Mouse (Mus musculus): ENCODE measurements at regions not wholly inside any gene's neighbourhood (a gene's known extent, or its start where the extent isn't known, plus 50 kb on each side); places are given as distances from the start of the nearest gene placed in this dataset.
"Not testable (repeated sequence)": the region's sequence is repeated elsewhere in the genome, so short reads cannot be mapped to it uniquely, and the experiment has no call there.

DNA sequence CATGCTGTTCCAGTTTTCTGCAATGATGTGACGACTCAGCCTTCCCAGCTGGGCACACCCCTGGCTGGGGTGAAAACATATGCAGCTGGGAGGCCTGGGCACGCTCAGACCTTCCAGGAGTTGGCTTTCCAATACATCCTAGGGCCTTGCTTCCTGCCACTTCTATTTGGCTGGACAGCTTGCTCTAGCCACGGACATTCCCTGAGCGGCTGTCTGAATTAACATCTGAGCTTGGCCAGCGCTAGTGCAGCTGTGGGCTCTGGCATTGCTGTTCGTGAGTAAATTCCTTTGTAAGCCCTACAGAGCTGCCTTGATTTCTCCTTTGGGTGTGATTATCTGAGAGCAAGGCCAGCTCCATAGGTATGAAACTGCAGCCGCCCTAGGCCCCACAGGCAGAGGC lies 78.2 kb upstream of the Tcf12 start:
- Histone ChIP-seq H3K27ac (ENCODE audit: low read depth, low read length) (no peak overlapping the region), H3K4me2 (replicated peaks; ENCODE audit: low read depth, low read length) (no peak overlapping the region), H3K9me3 (ENCODE audit: control insufficient read depth, low read length) (no peaks in the 10 kb centered on the region), H3K27me3 (ENCODE audit: control insufficient read depth, insufficient read depth, low read length) (no peaks in the 10 kb centered on the region), H3K4me1 (ENCODE audit: control insufficient read depth, insufficient read depth, low read length) (no peaks in the 10 kb centered on the region), H3K9ac (ENCODE audit: low read depth, low read length) (no peak overlapping the region), H3K36me3 (ENCODE audit: control insufficient read depth, insufficient read depth, low read length) (no peaks in the 10 kb centered on the region), H3K4me3 (ENCODE audit: low read length) (no peak overlapping the region)
- ATAC-seq (ENCODE audit: low FRiP score, low TSS enrichment) = no peak
- WGBS = 92% methylated on average over 7 of the region's 7 CpGs

GRCm38 (mm10) chr9:72190631-72191030 lies 79.0 kb upstream of the Tcf12 start:
- WGBS = 82% methylated on average over 4 of the region's 4 CpGs
- H3K27ac ChIP-seq (ENCODE audit: low read depth, low read length) = no peak overlapping the region
- H3K36me3 ChIP-seq (ENCODE audit: control insufficient read depth, insufficient read depth, low read length) = no peaks in the 10 kb centered on the region
- H3K4me1 ChIP-seq (ENCODE audit: control insufficient read depth, insufficient read depth, low read length) = no peaks in the 10 kb centered on the region
- ATAC-seq (ENCODE audit: low FRiP score, low TSS enrichment) = no peak
- no peak overlapping the region for H3K4me3 ChIP-seq (ENCODE audit: low read length)
- H3K27me3 ChIP-seq (ENCODE audit: control insufficient read depth, insufficient read depth, low read length) = no peaks in the 10 kb centered on the region
- H3K4me2 ChIP-seq (replicated peaks; ENCODE audit: low read depth, low read length) = no peak overlapping the region
- H3K9me3 ChIP-seq (ENCODE audit: control insufficient read depth, low read length) = no peaks in the 10 kb centered on the region
- H3K9ac ChIP-seq (ENCODE audit: low read depth, low read length) = no peak overlapping the region

DNA sequence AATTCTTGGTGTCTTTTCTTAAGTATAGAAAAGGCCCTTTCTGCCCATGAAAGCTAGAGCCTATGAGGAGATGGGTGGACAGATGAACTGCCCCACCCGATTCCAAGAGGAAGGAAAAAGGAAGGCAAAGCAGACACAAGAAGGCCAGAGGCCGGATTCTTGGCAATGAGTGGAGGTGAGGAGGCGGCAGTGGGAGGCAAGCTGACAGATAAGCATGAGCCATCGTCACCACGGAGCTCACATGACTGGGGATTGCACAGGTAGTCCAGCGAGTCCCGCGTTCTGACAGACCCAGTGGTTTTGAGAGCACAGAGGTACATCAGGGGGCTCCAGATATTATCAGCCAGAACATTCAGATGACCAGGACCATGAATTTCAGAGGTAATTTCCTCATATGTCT lies 79.4 kb upstream of the Tcf12 start:
- Histone ChIP-seq H3K9me3 (ENCODE audit: control insufficient read depth, low read length) (no peaks in the 10 kb centered on the region), H3K36me3 (ENCODE audit: control insufficient read depth, insufficient read depth, low read length) (no peaks in the 10 kb centered on the region), H3K4me2 (replicated peaks; ENCODE audit: low read depth, low read length) (no peak overlapping the region), H3K27ac (ENCODE audit: low read depth, low read length) (no peak overlapping the region), H3K27me3 (ENCODE audit: control insufficient read depth, insufficient read depth, low read length) (no peaks in the 10 kb centered on the region), H3K9ac (ENCODE audit: low read depth, low read length) (no peak overlapping the region), H3K4me3 (ENCODE audit: low read length) (no peak overlapping the region), H3K4me1 (ENCODE audit: control insufficient read depth, insufficient read depth, low read length) (no peaks in the 10 kb centered on the region)
- 94% methylated on average over 8 of the region's 8 CpGs for WGBS
- no peak for ATAC-seq (ENCODE audit: low FRiP score, low TSS enrichment)

DNA sequence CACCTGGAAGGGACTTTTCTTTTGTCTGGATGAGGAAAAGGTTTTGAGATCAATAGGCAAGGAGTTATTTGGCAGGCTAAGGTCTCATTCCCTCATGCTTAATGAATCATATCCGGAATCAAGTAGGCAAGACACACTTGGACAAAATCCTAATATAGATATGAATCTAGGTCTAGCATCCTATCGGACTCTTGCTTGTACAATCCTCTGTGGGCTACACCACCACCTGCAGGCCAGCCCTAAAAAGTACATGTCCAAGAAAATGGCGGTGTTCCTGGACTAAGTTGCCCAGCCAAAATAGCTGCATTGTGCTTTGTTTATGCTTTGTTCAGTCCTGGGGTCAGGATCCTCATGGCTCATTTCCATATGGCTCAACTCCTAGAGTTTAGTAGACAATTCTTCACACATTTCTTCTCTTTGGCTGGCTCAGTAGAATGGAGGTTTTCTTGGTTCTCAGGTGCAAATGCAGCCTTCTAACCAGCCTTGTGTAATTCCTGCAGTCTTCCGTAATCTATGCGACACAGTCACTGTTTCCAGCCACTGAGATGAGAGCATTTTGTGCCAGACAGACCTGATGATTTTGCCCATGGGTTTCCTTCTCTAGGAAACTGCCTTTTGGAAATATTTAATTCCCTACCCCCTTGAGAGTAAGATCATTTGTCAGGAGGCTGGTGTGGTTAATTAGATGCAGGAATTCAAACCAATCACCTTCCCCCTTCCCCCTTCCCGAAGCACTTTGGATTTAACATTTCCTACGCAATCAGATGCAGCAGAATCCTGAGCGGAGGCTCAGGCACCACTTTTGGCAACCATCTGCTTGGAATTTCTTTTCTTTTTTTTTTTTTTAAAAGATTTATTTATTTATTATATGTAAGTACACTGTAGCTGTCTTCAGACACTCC lies 80.6 kb upstream of the Tcf12 start:
- Histone ChIP-seq H3K27ac (ENCODE audit: low read depth, low read length) (no peak overlapping the region), H3K4me1 (ENCODE audit: control insufficient read depth, insufficient read depth, low read length) (no peaks in the 10 kb centered on the region), H3K9ac (ENCODE audit: low read depth, low read length) (no peak overlapping the region), H3K4me3 (ENCODE audit: low read length) (no peak overlapping the region), H3K36me3 (ENCODE audit: control insufficient read depth, insufficient read depth, low read length) (no peaks in the 10 kb centered on the region), H3K27me3 (ENCODE audit: control insufficient read depth, insufficient read depth, low read length) (no peaks in the 10 kb centered on the region), H3K4me2 (replicated peaks; ENCODE audit: low read depth, low read length) (no peak overlapping the region), H3K9me3 (ENCODE audit: control insufficient read depth, low read length) (no peaks in the 10 kb centered on the region)
- ATAC-seq (ENCODE audit: low FRiP score, low TSS enrichment) = no peak
- 53% methylated on average over 8 of the region's 8 CpGs for WGBS

GRCm38 (mm10) chr9:72192953-72193337 lies 81.3 kb upstream of the Tcf12 start:
- not testable (repeated sequence) for H3K36me3 ChIP-seq (ENCODE audit: control insufficient read depth, insufficient read depth, low read length); H3K4me1 ChIP-seq (ENCODE audit: control insufficient read depth, insufficient read depth, low read length); ATAC-seq (ENCODE audit: low FRiP score, low TSS enrichment); H3K9me3 ChIP-seq (ENCODE audit: control insufficient read depth, low read length); H3K4me2 ChIP-seq (replicated peaks; ENCODE audit: low read depth, low read length); H3K9ac ChIP-seq (ENCODE audit: low read depth, low read length); H3K27ac ChIP-seq (ENCODE audit: low read depth, low read length); H3K27me3 ChIP-seq (ENCODE audit: control insufficient read depth, insufficient read depth, low read length); H3K4me3 ChIP-seq (ENCODE audit: low read length)
- WGBS = 100% methylated on average over 1 of the region's 1 CpGs

GRCm38 (mm10) chr9:72195348-72195747 lies 79.3 kb upstream of the Zfp280d start:
- H3K9me3 ChIP-seq (ENCODE audit: control insufficient read depth, low read length) = 0 out of 2 replicates have a peak, but pooled peaks cover 3% of the 10 kb centered on the region
- H3K4me2 ChIP-seq (replicated peaks; ENCODE audit: low read depth, low read length) = no peak overlapping the region
- H3K4me3 ChIP-seq (ENCODE audit: low read length) = no peak overlapping the region
- no peaks in the 10 kb centered on the region for H3K36me3 ChIP-seq (ENCODE audit: control insufficient read depth, insufficient read depth, low read length)
- WGBS = 70% methylated on average over 3 of the region's 3 CpGs
- H3K27ac ChIP-seq (ENCODE audit: low read depth, low read length) = no peak overlapping the region
- H3K9ac ChIP-seq (ENCODE audit: low read depth, low read length) = no peak overlapping the region
- no peaks in the 10 kb centered on the region for H3K4me1 ChIP-seq (ENCODE audit: control insufficient read depth, insufficient read depth, low read length)
- no peaks in the 10 kb centered on the region for H3K27me3 ChIP-seq (ENCODE audit: control insufficient read depth, insufficient read depth, low read length)
- no peak for ATAC-seq (ENCODE audit: low FRiP score, low TSS enrichment)

GRCm38 (mm10) chr9:72196626-72197330 lies 77.9 kb upstream of the Zfp280d start:
- Histone ChIP-seq H3K4me1 (ENCODE audit: control insufficient read depth, insufficient read depth, low read length) (no peaks in the 10 kb centered on the region), H3K27me3 (ENCODE audit: control insufficient read depth, insufficient read depth, low read length) (no peaks in the 10 kb centered on the region), H3K4me3 (ENCODE audit: low read length) (no peak overlapping the region), H3K4me2 (replicated peaks; ENCODE audit: low read depth, low read length) (no peak overlapping the region), H3K27ac (ENCODE audit: low read depth, low read length) (no peak overlapping the region), H3K9ac (ENCODE audit: low read depth, low read length) (no peak overlapping the region), H3K9me3 (ENCODE audit: control insufficient read depth, low read length) (0 out of 2 replicates have a peak, but pooled peaks cover 3% of the 10 kb centered on the region), H3K36me3 (ENCODE audit: control insufficient read depth, insufficient read depth, low read length) (no peaks in the 10 kb centered on the region)
- no peak for ATAC-seq (ENCODE audit: low FRiP score, low TSS enrichment)
- 71% methylated on average over 10 of the region's 10 CpGs for WGBS

GRCm38 (mm10) chr9:72197331-72197732 lies 77.3 kb upstream of the Zfp280d start:
- ATAC-seq (ENCODE audit: low FRiP score, low TSS enrichment) = no peak
- Histone ChIP-seq H3K4me2 (replicated peaks; ENCODE audit: low read depth, low read length) (no peak overlapping the region), H3K4me1 (ENCODE audit: control insufficient read depth, insufficient read depth, low read length) (no peaks in the 10 kb centered on the region), H3K36me3 (ENCODE audit: control insufficient read depth, insufficient read depth, low read length) (no peaks in the 10 kb centered on the region), H3K9ac (ENCODE audit: low read depth, low read length) (no peak overlapping the region), H3K27me3 (ENCODE audit: control insufficient read depth, insufficient read depth, low read length) (no peaks in the 10 kb centered on the region), H3K9me3 (ENCODE audit: control insufficient read depth, low read length) (0 out of 2 replicates have a peak, but pooled peaks cover 3% of the 10 kb centered on the region), H3K4me3 (ENCODE audit: low read length) (no peak overlapping the region), H3K27ac (ENCODE audit: low read depth, low read length) (no peak overlapping the region)
- 76% methylated on average over 11 of the region's 11 CpGs for WGBS

- ATAC-seq (ENCODE audit: low FRiP score, low TSS enrichment) = no peak
- H3K27ac ChIP-seq (ENCODE audit: low read depth, low read length) = no peak overlapping the region
- no peaks in the 10 kb centered on the region for H3K36me3 ChIP-seq (ENCODE audit: control insufficient read depth, insufficient read depth, low read length)
- 88% methylated on average over 5 of the region's 5 CpGs for WGBS
- H3K4me1 ChIP-seq (ENCODE audit: control insufficient read depth, insufficient read depth, low read length) = no peaks in the 10 kb centered on the region
- no peaks in the 10 kb centered on the region for H3K27me3 ChIP-seq (ENCODE audit: control insufficient read depth, insufficient read depth, low read length)
- no peak overlapping the region for H3K4me2 ChIP-seq (replicated peaks; ENCODE audit: low read depth, low read length)
- H3K9ac ChIP-seq (ENCODE audit: low read depth, low read length) = no peak overlapping the region
- H3K9me3 ChIP-seq (ENCODE audit: control insufficient read depth, low read length) = 0 out of 2 replicates have a peak, but pooled peaks cover 3% of the 10 kb centered on the region
- no peak overlapping the region for H3K4me3 ChIP-seq (ENCODE audit: low read length)
These were observed 75.7 kb upstream of the Zfp280d start for GRCm38 (mm10) chr9:72198976-72199375.
